Mouse (Mus musculus) gastrocnemius, postnatal 10 days (tissue): ENCODE measurements around the gene Gng7. TPM values are rescaled to one million over a fixed set of nuclear protein-coding genes. Genes with fewer than 3 reads are reported as not detected.
"Not testable (repeated sequence)": the region's sequence is repeated elsewhere in the genome, so short reads cannot be mapped to it uniquely, and the experiment has no call there.

Source experiments
- DNase-seq: peaks from one replicate; pipeline ENCODE4 v3.0.0; 2021; ENCODE audit warnings: mixed read lengths
- long read RNA-seq, 2 experiments: library from polyadenylated mRNA; stranded (forward); transcript quantifications; one replicate each; pipeline ENCODE4 v2.0.0; 2021
- total RNA-seq, 2 experiments: library from RNA; stranded (reverse); gene quantifications; 2 replicates each; pipeline ENCODE4 v1.2.3; 2021

The Gng7 gene
- total RNA-seq = 1 to 10 TPM; 1.7 to 2.0 TPM
- long read RNA-seq, experiment 1, partial matches to known transcripts = 0 of 1 reads
- long read RNA-seq, experiment 1, other reads (novel, unspliced or antisense) = 0 of 1 reads
- long read RNA-seq, experiment 2, partial matches to known transcripts = 0 of 2 reads
- long read RNA-seq, experiment 2, other reads (novel, unspliced or antisense) = 0 of 2 reads

DNA sequence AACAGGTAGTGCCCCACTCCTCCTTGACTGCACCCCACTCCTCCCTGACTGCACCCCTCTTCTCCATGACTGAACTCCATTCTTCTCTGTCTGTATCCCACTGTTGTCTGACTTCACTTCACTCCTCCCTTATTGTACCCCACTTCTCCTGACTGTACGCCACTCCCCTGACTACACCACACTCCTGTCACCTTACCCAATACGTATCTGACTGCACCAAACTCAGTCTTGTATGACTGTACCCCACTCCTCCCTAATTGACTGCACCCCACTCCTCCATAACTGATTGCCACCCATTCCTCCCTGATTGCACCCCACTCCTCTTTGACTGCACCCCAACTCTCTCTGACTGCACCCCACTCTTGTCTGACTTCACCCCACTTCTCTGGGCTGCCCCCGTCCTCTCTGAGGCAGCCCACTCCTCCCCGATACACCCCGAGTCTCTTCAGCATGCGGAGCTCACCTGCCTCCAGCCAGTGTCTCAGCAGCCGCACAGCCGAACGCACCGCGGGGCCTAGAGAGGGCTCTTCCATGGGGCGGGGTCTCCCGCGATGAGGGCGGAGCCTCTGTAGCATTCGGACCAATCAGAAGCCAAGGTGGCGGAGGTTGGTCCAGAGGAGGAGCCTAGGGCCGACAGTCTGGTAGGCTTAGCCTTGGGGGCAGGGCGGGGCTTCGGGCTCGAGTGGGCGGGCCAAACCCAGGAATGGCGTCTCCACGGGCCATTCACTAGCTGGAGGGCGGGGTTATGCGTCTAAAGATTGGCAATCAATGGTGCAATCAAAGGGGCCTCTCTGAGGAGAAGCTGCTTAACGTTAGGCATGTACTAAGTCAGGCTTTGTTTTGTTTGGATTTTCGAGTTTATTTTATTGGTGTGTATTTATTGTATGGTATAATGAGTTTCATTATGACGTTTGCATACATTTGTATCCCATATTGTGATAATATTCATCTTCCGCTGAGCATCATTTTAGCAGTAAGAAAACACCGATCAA is at the start of gene Gng7:
Gene Gng7, minus strand, starts transcription at position 553 of the 992 bp plus-strand sequence.
- peak; percentile 87 for DNase-seq

GRCm38 (mm10) chr10:81064519-81064918 is 49.8 kb upstream of the Gng7 start:
- DNase-seq = not testable (repeated sequence)

GRCm38 (mm10) chr10:81062710-81063109 is 48.0 kb upstream of the Gng7 start:
- DNase-seq = no peak

- peak; percentile 97 for DNase-seq
Measured at GRCm38 (mm10) chr10:81059603-81060543, 45.1 kb upstream of the Gng7 start, which contains the start of gene Sgta. Sgta (minus strand) TSS chr10:81060181.

DNA sequence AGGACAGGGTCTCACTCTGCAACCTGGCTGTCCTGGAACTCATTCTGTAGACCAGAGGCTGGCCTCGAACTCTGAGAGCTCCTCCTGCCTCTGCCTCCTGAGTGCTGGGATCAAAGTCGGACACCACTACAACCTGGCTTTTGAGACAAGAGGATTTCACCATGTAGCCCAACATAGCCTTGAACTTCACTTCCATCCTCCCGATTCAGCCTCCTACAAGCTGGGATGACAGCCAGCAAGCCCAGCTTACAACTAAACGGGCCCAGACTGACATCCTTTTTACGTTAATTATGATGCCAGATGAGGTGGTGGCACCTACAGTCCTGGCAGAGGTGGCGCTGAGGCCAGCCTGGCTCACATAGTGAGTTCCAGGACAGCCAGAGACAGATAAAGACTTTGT is 44.2 kb upstream of the Gng7 start:
- DNase-seq = no peak

GRCm38 (mm10) chr10:81057406-81058130 is 42.8 kb upstream of the Gng7 start:
- DNase-seq = no peak

- not testable (repeated sequence) for DNase-seq
Measured at GRCm38 (mm10) chr10:81055802-81056340, 41.1 kb upstream of the Gng7 start.

DNA sequence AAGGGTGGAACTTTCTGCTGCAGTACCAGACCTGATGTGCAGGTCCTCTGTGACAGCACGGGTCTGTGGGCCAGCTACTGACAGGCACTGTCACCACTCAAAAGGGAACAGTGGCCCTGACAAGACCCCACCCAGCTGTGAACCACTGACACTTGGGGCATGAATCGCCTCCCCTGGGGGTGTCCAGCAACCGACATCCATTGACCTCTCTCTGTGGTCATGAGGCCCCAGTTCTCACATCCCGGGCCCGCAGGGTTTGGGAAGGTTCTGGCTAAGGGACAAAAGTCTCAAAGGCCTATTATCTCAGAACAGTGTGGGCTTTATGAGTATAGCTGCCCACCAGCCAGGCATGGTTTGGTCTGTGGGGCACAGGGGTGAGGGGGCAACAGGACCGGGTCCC is 40.4 kb upstream of the Gng7 start:
- no peak for DNase-seq

- DNase-seq = no peak
Measured at GRCm38 (mm10) chr10:81052577-81052976, 37.8 kb upstream of the Gng7 start.

GRCm38 (mm10) chr10:81051133-81051532 is 36.4 kb upstream of the Gng7 start:
- no peak for DNase-seq

DNA sequence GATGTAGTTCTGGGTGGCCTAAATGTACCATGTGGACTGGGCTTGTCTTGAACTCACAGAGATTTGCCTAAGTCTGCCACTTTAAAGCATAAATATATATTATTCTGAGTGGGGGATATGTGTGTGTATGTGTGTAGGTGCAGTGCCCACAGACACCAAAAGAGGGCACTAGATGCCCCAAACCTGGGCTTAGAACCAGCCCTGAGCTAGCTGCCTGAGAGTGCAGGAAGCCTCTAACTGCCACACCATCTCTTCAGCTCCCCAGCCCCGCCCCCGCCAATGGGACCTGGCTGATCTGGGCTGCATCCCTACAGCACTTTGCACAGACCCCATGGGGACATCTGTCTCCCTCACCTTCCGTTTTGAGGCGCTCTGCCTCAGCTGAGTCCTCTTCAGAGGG is 35.9 kb upstream of the Gng7 start:
- no peak for DNase-seq

GRCm38 (mm10) chr10:81045246-81045645 is 30.5 kb upstream of the Gng7 start:
- DNase-seq = not testable (repeated sequence)

DNA sequence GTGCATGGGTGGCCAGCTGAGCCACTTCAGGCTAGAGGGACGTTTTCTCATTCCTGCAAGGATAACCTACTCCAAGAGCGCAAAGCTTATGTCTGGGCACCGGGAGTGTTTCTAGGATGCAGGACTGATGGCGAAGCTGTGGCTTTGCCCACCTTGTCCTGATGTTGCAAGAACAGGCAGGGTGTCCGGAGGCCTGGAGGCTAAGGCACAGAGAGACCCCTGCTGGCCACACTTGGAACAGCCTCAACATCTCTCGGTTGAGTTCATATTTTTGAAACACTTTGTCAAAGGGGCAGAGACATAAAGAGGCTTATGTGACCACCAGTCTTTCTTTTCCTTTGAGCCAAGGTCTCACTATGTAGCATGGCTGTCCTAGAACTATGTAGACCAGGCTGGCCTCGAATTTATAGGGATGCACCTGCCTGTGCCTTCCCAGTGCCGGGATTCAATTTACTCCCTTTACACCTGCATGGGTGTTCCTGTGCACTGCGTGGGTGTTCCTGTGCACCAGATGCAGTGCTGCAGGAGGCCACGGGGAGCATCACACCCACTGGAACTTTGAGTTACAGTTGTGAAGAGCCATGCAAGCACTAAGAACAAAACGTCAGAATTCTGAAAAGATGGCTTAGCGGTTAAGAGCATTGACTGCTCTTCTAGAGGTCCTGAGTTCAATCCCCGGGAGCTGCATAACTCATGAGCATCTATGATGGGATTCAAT is 26.9 kb upstream of the Gng7 start:
- DNase-seq = peak; percentile 75

- peak; percentile 97 for DNase-seq
Measured at GRCm38 (mm10) chr10:81036988-81037580, 22.3 kb upstream of the Gng7 start, which contains the start of gene Slc39a3. Slc39a3 (minus strand) TSS chr10:81037426.

GRCm38 (mm10) chr10:81036251-81036650 is 21.5 kb upstream of the Gng7 start:
- DNase-seq = no peak

- DNase-seq = no peak
Measured at GRCm38 (mm10) chr10:81033586-81033985, 18.8 kb upstream of the Gng7 start.

GRCm38 (mm10) chr10:81029031-81029430 is 14.3 kb upstream of the Gng7 start:
- DNase-seq = no peak

- no peak for DNase-seq
Measured at GRCm38 (mm10) chr10:81028219-81028618, 13.5 kb upstream of the Gng7 start.

DNA sequence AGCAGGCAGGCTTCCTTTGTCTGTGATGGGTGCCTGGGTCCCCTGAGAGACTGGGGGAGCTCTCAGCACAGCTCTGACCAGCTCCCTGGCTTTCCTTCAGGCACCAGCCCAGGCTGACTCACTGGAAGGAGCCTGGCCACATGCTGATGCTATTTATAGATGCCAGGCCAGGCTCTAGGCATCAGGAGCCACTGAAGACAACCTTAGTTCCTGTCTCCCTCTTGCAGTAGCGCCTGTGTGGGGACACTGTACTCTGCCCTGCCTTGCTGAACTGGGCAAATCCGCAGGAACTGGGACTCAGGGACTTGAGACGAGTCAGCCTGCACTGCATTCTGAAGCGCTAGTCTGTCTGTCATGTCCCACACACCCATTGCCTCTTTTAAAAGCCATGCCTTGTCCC is 12.6 kb upstream of the Gng7 start:
- DNase-seq = no peak

DNA sequence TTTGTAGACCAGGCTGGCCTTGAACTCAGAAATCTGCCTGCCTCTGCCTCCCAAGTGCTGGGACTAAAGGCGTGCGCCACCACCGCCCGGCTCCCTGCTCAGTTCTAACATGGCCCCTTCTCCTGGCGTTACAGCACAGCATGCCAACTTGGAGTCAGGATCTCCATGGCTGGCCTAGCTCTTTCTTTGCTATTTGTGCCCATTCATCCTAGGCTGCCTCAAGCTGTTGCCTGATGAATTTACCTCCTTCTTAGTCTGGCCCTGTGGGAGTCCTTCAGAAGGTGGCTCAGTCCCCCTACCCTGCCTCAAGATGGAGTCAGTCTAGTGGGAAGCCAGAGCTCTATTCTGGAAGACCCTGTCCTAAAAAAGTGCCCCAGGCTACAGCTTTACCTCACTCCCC is 12.1 kb upstream of the Gng7 start:
- DNase-seq = no peak
